Mouse (Mus musculus) olfactory bulb, adult 2 months (tissue): ENCODE results near the gene Vasn.

Experiments used
- CTCF ChIP-seq: fragments of 200-500 bp; IDR thresholded peaks from 2 replicates; pipeline ENCODE4 v1.5.1; 2012; ENCODE audit warnings: low read depth, mild to moderate bottlenecking, low read length, moderate library complexity; ENCODE audit not compliant: insufficient read depth
- POLR2A ChIP-seq: fragments of 200-500 bp; IDR thresholded peaks from 2 replicates; pipeline ENCODE4 v1.6.1; 2012; ENCODE audit warnings: mild to moderate bottlenecking, low read depth, low read length, moderate library complexity; ENCODE audit not compliant: insufficient read depth

- TF ChIP-seq POLR2A (no peak), CTCF (no peak)
These were observed 2.4 kb downstream of the Vasn start for GRCm38 (mm10) chr16:4642190-4642589.
